Mouse (Mus musculus) neural tube, embryonic 15.5 days (tissue): ENCODE measurements around the gene Bcl2l12. TPM values are rescaled to one million over a fixed set of nuclear protein-coding genes. Genes with fewer than 3 reads are reported as not detected.

Source experiments
- ATAC-seq: fragments of 200-750 bp; cut with Nextera tagmentation; 2 replicates; pipeline ENCODE4 v1.8.0; 2017; ENCODE audit warnings: mild to moderate bottlenecking, moderate TSS enrichment, moderate library complexity; ENCODE audit not compliant: low FRiP score
- H3K27ac ChIP-seq: fragments of 300-500 bp; sonication (generic); replicated peaks from 2 replicates; pipeline ENCODE4 v1.5.1; 2015; ENCODE audit warnings: mild to moderate bottlenecking, inconsistent platforms
- H3K27me3 ChIP-seq: fragments of 300-500 bp; sonication (generic); replicated peaks from 2 replicates; pipeline ENCODE4 v1.6.1; 2015; ENCODE audit warnings: inconsistent platforms
- H3K36me3 ChIP-seq: fragments of 300-500 bp; sonication (generic); 2 replicates; pipeline ENCODE4 v1.6.1; 2015; ENCODE audit warnings: inconsistent platforms
- H3K4me1 ChIP-seq: fragments of 300-500 bp; sonication (generic); 2 replicates; pipeline ENCODE4 v1.6.1; 2015; ENCODE audit warnings: inconsistent platforms
- H3K4me2 ChIP-seq: fragments of 300-500 bp; sonication (generic); 2 replicates; pipeline ENCODE4 v1.6.1; 2015; ENCODE audit warnings: inconsistent platforms, mild to moderate bottlenecking, moderate library complexity
- H3K4me3 ChIP-seq: fragments of 300-500 bp; sonication (generic); replicated peaks from 2 replicates; pipeline ENCODE4 v1.5.1; 2015; ENCODE audit warnings: mild to moderate bottlenecking, inconsistent platforms
- H3K9ac ChIP-seq: fragments of 300-500 bp; sonication (generic); replicated peaks from 2 replicates; pipeline ENCODE4 v1.6.1; 2015; ENCODE audit warnings: mild to moderate bottlenecking, inconsistent platforms
- H3K9me3 ChIP-seq: fragments of 300-500 bp; sonication (generic); replicated peaks from 2 replicates; pipeline ENCODE4 v1.6.1; 2016; ENCODE audit warnings: inconsistent platforms
- WGBS: fragments of 180-500 bp; shearing (Covaris S2); methylation state at CpG from one replicate; pipeline ENCODE4 v1.1.7; 2015; ENCODE audit warnings: mixed read lengths; 5-methylcytosine and 5-hydroxymethylcytosine counted together
- polyA plus RNA-seq: library from polyadenylated mRNA; unstranded; fragments of >200 nt; fragmentation: Nextera tagmentation; extraction: Ambion mirVana; gene quantifications from 2 replicates; pipeline ENCODE4 v1.2.1, GENCODE M21; 2015

The Bcl2l12 gene
- polyA plus RNA-seq: 9.8 and 19.8 TPM in 2 replicates

DNA sequence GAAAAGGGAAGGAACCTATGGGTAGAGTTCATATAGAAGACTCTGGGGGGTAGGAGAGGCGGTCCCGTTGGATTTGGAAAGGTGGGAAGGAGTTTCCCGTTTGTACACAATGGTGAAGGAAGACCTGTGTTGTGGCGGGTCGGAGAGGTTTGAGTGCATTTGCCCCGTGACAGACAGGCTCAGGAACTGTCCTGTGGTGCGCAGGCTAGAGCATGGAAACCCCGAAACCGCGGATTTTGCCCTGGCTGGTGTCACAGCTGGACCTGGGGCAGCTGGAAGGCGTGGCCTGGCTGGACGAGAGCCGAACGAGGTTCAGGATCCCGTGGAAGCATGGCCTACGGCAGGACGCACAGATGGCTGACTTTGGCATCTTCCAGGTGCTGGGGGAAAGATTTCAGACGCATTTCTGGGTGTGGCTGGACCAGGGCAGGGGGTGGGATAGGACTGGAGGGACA lies at the start of gene Bcl2l12:
Bcl2l12 (minus strand) TSS at position 212 of the 455 bp plus-strand sequence.
- Histone ChIP-seq H3K36me3 (peaks cover 35% of the 10 kb centered on the region), H3K27me3 (no peaks in the 10 kb centered on the region), H3K9ac (peak within 1 kb of the TSS; percentile 65), H3K4me3 (peak within 1 kb of the TSS; percentile 60), H3K9me3 (no peaks in the 10 kb centered on the region), H3K4me1 (peaks cover 34% of the 10 kb centered on the region), H3K4me2 (peak within 1 kb of the TSS; percentile 84), H3K27ac (peak within 1 kb of the TSS; percentile 76)
- ATAC-seq: no peak
- 5% methylated on average over 18 of the region's 18 CpGs for WGBS

DNA sequence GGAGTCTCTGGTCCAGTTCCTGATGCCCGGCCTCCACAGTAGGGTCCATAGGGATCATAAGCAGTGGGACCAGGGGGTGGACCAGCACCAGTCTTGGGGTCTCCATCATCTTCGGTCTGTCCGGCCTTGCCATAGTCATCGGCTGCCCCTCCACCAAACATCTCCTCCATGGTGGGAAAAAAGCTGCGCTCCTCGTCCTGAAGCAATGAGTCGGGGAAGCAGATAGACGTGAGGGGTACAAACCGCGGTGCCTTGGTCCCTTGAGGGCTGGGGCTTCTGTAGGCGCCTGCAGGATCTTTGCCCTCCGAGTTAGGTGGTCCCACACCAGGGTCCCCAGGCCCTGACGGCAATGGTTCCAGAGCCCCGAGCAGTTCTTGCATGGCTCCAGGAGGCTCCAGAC lies 49.0 kb upstream of the Bcl2l12 start:
- no peak overlapping the region for H3K27ac ChIP-seq
- no peak for ATAC-seq
- H3K36me3 ChIP-seq: peaks cover 78% of the 10 kb centered on the region
- 96% methylated on average over 14 of the region's 14 CpGs for WGBS
- no peak overlapping the region for H3K9ac ChIP-seq
- no peaks in the 10 kb centered on the region for H3K27me3 ChIP-seq
- no peak overlapping the region for H3K4me2 ChIP-seq
- peaks cover 33% of the 10 kb centered on the region for H3K4me1 ChIP-seq
- no peak overlapping the region for H3K4me3 ChIP-seq
- no peaks in the 10 kb centered on the region for H3K9me3 ChIP-seq

DNA sequence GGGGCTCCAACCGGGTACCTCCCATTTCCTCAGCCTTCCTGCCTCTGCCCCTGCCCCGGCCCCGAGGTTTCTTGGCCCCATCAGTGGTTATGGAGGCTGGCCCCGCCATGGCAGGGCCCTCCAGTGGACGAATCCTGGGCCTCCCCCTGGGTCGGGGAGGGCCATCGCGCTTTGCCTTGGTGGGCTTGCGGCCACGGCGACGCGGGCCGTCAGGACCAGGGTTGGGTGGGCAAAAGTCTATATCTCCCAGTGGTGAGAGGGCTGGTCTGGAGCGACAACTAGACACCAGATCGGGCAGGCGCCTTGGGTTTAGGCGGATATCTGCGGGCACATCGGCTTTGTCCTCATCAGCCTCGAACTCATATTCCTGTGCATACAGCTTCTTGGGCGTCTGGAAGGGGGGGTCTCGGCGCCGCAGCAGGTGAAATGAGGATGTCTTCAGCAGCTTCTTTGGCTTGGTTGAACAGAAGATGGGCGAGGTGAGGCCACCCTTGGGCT lies 48.4 kb upstream of the Bcl2l12 start:
- ATAC-seq: no peak
- 96% methylated on average over 26 of the region's 26 CpGs for WGBS
- H3K9me3 ChIP-seq: no peaks in the 10 kb centered on the region

DNA sequence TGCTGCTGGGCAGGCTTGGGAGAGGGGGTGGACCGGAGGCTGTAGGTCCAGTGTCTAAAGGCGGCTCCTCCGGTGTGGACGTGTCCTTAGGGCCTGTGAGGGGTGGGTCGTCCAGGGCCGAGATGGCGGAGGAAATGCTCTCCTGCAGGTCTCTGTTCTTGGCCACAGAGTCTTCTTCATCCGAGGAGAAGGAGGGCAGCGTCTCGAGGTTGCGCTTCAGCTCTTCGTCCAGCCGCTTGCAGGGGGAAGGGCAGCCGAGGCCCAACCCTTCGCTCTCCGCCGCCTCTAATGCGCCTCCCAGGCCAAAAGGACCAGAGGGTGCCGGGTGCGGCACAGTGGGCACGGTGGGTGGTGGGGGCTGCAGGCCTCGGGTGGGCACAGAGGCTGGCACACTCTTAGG lies 47.2 kb upstream of the Bcl2l12 start:
- ATAC-seq: no peak
- Histone ChIP-seq H3K4me1 (peaks cover 19% of the 10 kb centered on the region), H3K9me3 (no peaks in the 10 kb centered on the region), H3K27ac (no peak overlapping the region), H3K4me3 (no peak overlapping the region), H3K9ac (no peak overlapping the region), H3K27me3 (no peaks in the 10 kb centered on the region), H3K36me3 (peaks cover 96% of the 10 kb centered on the region), H3K4me2 (no peak overlapping the region)
- WGBS: 94% methylated on average over 22 of the region's 22 CpGs

More for the DNA sequence above, 48.4 kb upstream of the Bcl2l12 start:
- Histone ChIP-seq H3K27ac (no peak overlapping the region), H3K36me3 (peaks cover 84% of the 10 kb centered on the region), H3K4me2 (no peak overlapping the region), H3K4me1 (peaks cover 30% of the 10 kb centered on the region), H3K9ac (no peak overlapping the region), H3K27me3 (no peaks in the 10 kb centered on the region), H3K4me3 (no peak overlapping the region)

DNA sequence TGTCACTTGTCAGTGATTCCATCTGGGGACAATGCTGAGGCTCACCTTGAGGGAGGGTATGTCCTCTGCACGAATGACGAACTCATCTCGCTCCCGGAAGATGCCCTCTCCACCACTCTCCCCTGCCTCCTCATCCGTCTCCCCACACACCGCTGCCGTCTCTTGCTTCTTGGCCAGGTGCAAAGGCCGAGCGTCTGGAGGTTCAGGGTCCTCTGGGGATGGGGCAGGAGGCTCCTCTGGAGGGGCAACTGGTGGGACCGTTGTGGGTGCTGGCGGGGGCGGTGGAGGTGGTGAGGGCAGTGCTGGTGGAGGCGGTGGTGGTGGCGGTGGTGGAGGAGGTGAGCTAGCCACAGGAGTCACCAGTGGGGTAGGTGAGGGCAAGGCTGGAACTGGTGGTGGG lies 44.8 kb upstream of the Bcl2l12 start:
- Histone ChIP-seq H3K9me3 (no peaks in the 10 kb centered on the region), H3K4me1 (no peaks in the 10 kb centered on the region), H3K27me3 (no peaks in the 10 kb centered on the region), H3K27ac (no peak overlapping the region), H3K4me2 (no peak overlapping the region), H3K9ac (no peak overlapping the region), H3K4me3 (no peak overlapping the region), H3K36me3 (peaks cover 97% of the 10 kb centered on the region)
- no peak for ATAC-seq
- WGBS: 96% methylated on average over 14 of the region's 14 CpGs

DNA sequence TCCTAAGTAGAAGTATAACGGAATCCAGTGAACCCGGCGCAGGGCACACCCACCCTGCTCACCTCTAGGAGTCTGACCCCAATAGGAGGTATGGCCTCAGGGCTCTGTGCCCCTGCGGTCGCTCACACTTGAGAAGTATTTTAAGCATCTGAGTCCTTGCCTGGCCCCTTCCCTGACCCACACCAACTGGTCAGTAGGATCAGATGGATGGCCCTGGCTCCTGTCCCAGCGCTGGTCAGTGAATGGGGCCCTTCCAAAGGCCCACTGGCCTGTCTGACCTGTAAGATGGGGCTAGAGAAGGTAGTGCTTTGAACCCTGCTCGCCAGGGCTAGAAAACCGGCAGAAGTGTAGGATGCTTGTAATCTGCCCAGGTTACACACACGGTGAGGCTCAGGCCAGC lies 42.3 kb upstream of the Bcl2l12 start:
- 97% methylated on average over 9 of the region's 9 CpGs for WGBS
- Histone ChIP-seq H3K9me3 (no peaks in the 10 kb centered on the region), H3K4me1 (no peaks in the 10 kb centered on the region), H3K9ac (no peak overlapping the region), H3K36me3 (peaks cover 97% of the 10 kb centered on the region), H3K27me3 (no peaks in the 10 kb centered on the region), H3K27ac (no peak overlapping the region), H3K4me2 (no peak overlapping the region), H3K4me3 (no peak overlapping the region)
- no peak for ATAC-seq

DNA sequence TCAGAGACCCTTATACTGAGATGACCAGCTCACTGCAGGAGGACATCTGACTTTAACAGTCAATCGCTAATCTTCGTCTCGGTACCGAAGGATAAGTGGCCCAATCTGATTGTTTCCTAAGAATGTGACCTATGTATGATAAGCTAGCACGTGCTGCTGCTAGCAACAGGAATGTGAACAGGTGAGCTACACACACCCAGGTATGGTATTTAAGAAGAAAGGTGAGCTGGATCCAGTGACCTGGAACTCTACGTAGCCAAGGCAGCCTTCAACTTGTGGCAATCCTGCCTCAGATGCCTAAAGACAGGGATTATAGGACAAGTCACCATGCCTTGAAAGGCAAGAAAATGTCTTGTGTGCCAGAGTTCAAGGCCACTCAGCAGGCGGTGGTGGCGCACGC lies 39.9 kb upstream of the Bcl2l12 start:
- ATAC-seq: no peak
- H3K27ac ChIP-seq: no peak overlapping the region
- 94% methylated on average over 9 of the region's 9 CpGs for WGBS

DNA sequence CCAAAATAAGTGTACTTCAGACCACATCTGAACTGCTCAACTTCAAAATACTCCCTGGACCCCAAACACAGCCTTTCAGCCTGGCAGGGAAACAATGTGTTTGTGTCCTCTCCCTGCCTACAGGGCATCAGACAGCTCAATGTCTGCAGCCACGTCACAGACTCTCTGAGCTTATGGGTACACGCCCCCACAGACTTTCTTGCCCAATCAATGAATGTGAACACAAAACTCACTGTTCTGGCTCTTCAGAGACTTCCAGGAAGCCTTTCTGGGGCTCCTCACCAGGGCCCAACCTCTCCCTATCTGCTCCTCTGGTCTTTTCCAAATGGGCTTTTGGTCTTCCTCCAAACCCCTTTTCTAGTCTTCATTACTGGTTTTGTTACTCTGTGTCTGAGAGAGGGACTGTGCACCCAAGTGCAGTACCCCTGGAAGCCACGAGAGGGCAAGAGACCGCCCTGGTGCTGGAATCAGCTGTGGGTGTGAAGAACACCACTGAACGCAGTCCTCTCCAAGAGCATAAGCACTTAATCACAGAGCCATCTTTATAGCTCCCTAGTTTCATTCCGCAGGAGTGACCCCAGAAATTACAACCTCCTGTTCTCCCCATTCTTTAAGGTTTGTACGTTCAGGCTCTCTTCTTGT lies 39.3 kb upstream of the Bcl2l12 start:
- WGBS: 76% methylated on average over 7 of the region's 7 CpGs
- Histone ChIP-seq H3K27me3 (no peaks in the 10 kb centered on the region), H3K27ac (no peak overlapping the region), H3K36me3 (peaks cover 96% of the 10 kb centered on the region), H3K9ac (no peak overlapping the region), H3K4me2 (no peak overlapping the region), H3K9me3 (no peaks in the 10 kb centered on the region), H3K4me1 (no peaks in the 10 kb centered on the region), H3K4me3 (no peak overlapping the region)
- no peak for ATAC-seq

More for the DNA sequence above, 39.9 kb upstream of the Bcl2l12 start:
- peaks cover 97% of the 10 kb centered on the region for H3K36me3 ChIP-seq
- H3K4me3 ChIP-seq: no peak overlapping the region
- no peaks in the 10 kb centered on the region for H3K9me3 ChIP-seq
- no peak overlapping the region for H3K4me2 ChIP-seq
- H3K27me3 ChIP-seq: no peaks in the 10 kb centered on the region
- no peaks in the 10 kb centered on the region for H3K4me1 ChIP-seq
- H3K9ac ChIP-seq: no peak overlapping the region

DNA sequence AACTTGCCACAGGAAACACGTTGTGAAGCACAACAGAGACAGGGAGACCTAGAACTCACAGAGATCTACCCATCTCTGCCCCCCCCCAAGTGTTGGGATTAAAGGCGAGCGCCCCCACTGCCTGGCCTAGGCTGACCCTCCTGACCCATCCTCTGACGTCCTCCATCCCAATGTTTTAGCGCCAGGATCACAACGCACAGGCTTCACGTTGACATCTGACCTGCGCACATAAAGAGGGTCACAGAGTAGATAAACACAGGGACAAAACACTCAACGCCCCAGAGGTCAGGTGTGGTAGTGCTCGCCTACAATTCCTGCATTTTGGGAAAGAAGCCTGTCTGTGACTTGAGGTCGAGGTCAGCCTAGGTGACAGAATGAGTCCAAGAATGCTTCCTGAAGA lies 38.2 kb upstream of the Bcl2l12 start:
- H3K27me3 ChIP-seq: no peaks in the 10 kb centered on the region
- no peaks in the 10 kb centered on the region for H3K9me3 ChIP-seq
- peaks cover 96% of the 10 kb centered on the region for H3K36me3 ChIP-seq
- no peak for ATAC-seq
- H3K27ac ChIP-seq: no peak overlapping the region
- H3K4me1 ChIP-seq: no peaks in the 10 kb centered on the region
- 96% methylated on average over 11 of the region's 11 CpGs for WGBS
- H3K4me3 ChIP-seq: no peak overlapping the region
- no peak overlapping the region for H3K9ac ChIP-seq
- no peak overlapping the region for H3K4me2 ChIP-seq

DNA sequence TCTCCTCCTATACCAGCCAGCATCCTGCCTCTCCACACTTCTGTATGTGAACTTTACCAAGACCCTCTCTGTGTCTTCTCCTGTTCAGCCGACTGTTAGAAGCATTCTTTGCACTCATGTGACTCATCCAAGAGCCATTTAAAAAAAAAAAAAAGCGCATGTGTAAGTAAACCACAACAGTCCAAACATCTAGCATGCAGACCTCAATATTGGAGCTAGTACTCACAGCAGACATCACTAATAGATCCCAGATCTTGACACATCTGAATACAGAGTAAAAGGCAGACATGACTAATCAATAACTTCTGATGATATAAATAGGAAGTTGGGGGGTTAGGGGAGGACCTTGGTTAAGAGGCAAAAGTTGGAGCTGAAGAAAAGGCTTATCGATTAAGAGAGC lies 37.1 kb upstream of the Bcl2l12 start:
- 93% methylated on average over 3 of the region's 3 CpGs for WGBS
- H3K27me3 ChIP-seq: no peaks in the 10 kb centered on the region
- H3K4me3 ChIP-seq: no peak overlapping the region
- peaks cover 96% of the 10 kb centered on the region for H3K36me3 ChIP-seq
- no peak for ATAC-seq
- no peaks in the 10 kb centered on the region for H3K4me1 ChIP-seq
- H3K4me2 ChIP-seq: no peak overlapping the region
- H3K27ac ChIP-seq: no peak overlapping the region
- H3K9me3 ChIP-seq: no peaks in the 10 kb centered on the region
- H3K9ac ChIP-seq: no peak overlapping the region

DNA sequence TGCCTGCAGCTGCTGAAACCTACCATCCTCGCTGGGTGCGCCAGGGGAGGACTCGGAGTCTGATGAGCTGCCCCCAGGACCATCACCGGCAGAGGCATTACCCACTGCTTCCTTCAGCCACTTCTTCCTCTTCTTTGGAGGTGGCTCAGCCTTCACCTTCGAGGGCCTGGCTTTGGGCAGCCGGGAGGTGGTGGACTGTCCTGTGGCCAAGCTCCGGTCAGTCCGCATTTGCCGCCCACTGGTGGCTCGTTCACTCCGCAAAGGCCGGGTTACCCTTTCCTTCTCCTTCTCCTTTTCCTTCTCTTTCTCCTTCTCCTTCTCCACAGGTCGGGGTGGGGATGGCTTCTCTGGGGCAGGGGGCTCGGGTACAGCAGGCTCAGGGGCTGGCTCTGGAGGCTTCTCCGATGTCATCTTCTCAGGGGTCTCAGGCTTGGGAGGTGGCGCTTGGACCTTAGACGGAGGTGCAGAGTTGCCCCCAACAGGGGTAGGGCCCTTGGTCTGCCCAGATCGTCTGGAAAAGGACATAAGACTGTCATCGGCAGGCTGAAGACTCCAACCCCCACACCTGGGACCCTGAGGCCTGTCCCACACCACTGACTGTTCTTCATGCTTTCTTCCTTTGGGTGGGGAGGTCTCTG lies 35.3 kb upstream of the Bcl2l12 start:
- Histone ChIP-seq H3K9ac (no peak overlapping the region), H3K4me2 (no peak overlapping the region), H3K9me3 (no peaks in the 10 kb centered on the region), H3K27ac (no peak overlapping the region), H3K27me3 (no peaks in the 10 kb centered on the region), H3K36me3 (peaks cover 96% of the 10 kb centered on the region), H3K4me3 (no peak overlapping the region), H3K4me1 (no peaks in the 10 kb centered on the region)
- no peak for ATAC-seq
- WGBS: 98% methylated on average over 19 of the region's 19 CpGs

DNA sequence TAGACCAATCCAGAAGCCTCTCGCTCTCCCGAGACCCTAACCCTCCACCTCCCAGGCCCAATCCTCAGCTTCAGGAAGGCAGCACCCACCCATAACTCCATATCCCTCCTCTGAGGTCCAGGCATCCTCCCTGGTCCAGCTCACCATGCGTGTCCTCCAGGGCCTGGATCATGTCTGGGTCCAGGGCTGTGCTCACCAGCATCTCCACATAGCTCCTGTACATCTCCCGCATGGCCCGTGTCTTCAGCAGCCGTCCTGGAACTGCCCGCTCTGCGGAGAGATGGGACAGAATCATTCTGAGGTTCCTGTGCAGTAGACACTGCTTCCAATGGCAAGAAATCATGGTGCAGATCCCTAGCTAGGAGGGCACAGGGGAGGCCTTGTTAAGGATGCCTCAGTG lies 32.3 kb upstream of the Bcl2l12 start:
- H3K27ac ChIP-seq: no peak overlapping the region
- H3K4me2 ChIP-seq: no peak overlapping the region
- WGBS: 97% methylated on average over 8 of the region's 8 CpGs
- peaks cover 10% of the 10 kb centered on the region for H3K4me1 ChIP-seq
- H3K9ac ChIP-seq: no peak overlapping the region
- H3K4me3 ChIP-seq: no peak overlapping the region
- H3K36me3 ChIP-seq: peaks cover 88% of the 10 kb centered on the region
- H3K9me3 ChIP-seq: no peaks in the 10 kb centered on the region
- no peaks in the 10 kb centered on the region for H3K27me3 ChIP-seq
- no peak for ATAC-seq
